10 mouse cellular contexts compared by ENCODE assay signal in the genomic region with DNA sequence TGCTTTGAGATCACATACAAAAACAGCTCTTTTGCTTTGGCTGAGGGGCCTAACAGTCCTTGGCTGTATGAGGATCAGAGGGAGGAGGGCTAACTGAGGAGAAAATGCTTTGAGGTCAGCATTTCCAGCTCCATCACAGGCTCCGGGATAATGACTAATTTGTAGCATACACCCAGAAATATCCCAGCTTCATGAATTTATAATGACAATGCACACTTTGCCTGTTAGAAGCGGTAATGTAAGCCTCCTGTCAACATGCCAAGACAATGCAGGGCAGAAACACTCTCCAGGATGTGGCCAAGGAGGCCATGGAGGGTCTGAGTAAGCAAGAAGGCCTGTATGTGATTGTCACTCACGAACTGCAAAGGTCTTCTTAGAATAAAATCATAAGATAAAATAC. TPM values are rescaled to one million over a fixed set of nuclear protein-coding genes. Genes with fewer than 3 reads are reported as not detected.
DNase-seq lines count a peak whose midpoint lies in the region; ATAC-seq lines count a peak whose summit lies in the region.
"Had no signal": no experiment of that assay in that cellular context is flagged by ENCODE, and none has a peak within 500 bp of the region (broad histone marks: within the 10 kb centered on the region; RNA-seq: fewer than 3 reads in every experiment).

No protein-coding gene starts in this region.

- no peaks in the 10 kb centered on the region for H3K27me3 ChIP-seq in limb, embryonic 15.5 days

- H3K36me3 ChIP-seq in limb, embryonic 15.5 days: no peaks in the 10 kb centered on the region

- ATAC-seq in limb, embryonic 15.5 days (ENCODE audit: insufficient number of reproducible peaks, low FRiP score, low TSS enrichment, low read depth): no peak
- ATAC-seq in megakaryocyte-erythroid progenitor cell, adult 5-6 weeks (replicated peaks; ENCODE audit: low FRiP score, low TSS enrichment, poor library complexity, severe bottlenecking): no peak

- peak overlapping the region; percentile 54; the same call in 1 of the 2 replicates for H3K27ac ChIP-seq in limb, embryonic 15.5 days

- H3K4me3 ChIP-seq in limb, embryonic 15.5 days: peak overlapping the region; percentile 91

- 30% methylated on average over 3 of the region's 3 CpGs for WGBS in limb, embryonic 15.5 days

- H3K9me3 ChIP-seq in limb, embryonic 15.5 days: no peaks in the 10 kb centered on the region

- peak overlapping the region; percentile 83 for H3K4me2 ChIP-seq in limb, embryonic 15.5 days

- peaks cover 40% of the 10 kb centered on the region for H3K4me1 ChIP-seq in limb, embryonic 15.5 days

- DNase-seq in cerebellum, adult 9-10 months: peak; percentile 64
- DNase-seq in cerebellum, postnatal 36 days: no peak
- peak; percentile 37 for DNase-seq in retina, postnatal 1 day
- no peak for DNase-seq in retina, embryonic 14.5 days (ENCODE audit: low spot score)
- no peak for DNase-seq in c-Kit-positive CD71-positive TER-119-positive erythroid progenitor cells, embryonic 14.5 days (ENCODE audit: low spot score)
- DNase-seq in spleen, postnatal 10 days (ENCODE audit: low spot score in 2 of 2): no peak
- DNase-seq: adrenal gland, postnatal 14 days had no signal

- H3K9ac ChIP-seq in limb, embryonic 15.5 days: no peak overlapping the region

RNA-seq across cellular contexts. Expression of a gene that starts 7.0 kb away (rescaled TPM):
- polyA plus RNA-seq in limb, embryonic 15.5 days (2015; fragmentation: Nextera tagmentation; extraction: Ambion mirVana): 20.5 and 21.8 TPM in 2 replicates
- total RNA-seq in megakaryocyte-erythroid progenitor cell, adult 5-6 weeks (2014; fragmentation: Nextera tagmentation): not detected in 2 replicates
- total RNA-seq in megakaryocyte-erythroid progenitor cell, adult 5-6 weeks (2017): 0.38 TPM in 1 of 2 replicates, not detected in the other
- total RNA-seq: granulocyte monocyte progenitor cell, adult 5-6 weeks had no signal

Comparison
In these comparisons a context has a peak if more than half of its experiments do, and no peak if none do; other contexts are left out.
1. DNase-seq: peak in cerebellum, adult 9-10 months (single experiment) and retina, postnatal 1 day (single experiment); none in cerebellum, postnatal 36 days (0 of 2), retina, embryonic 14.5 days (single experiment), c-Kit-positive CD71-positive TER-119-positive erythroid progenitor cells, embryonic 14.5 days (single experiment) and spleen, postnatal 10 days (0 of 2).